Mouse (Mus musculus): ENCODE data around the gene Nfkb2. TPM values are rescaled to one million over a fixed set of nuclear protein-coding genes. Genes with fewer than 3 reads are reported as not detected.

Nfkb2 gene
- polyA plus RNA-seq, 1 experiment: 46.7 TPM

GRCm38 (mm10) chr19:46322144-46322995, 18.2 kb downstream of the Nfkb2 start:
- H3K9me3 ChIP-seq: no peaks in the 10 kb centered on the region
- H3K4me3 ChIP-seq (replicated peaks): no peak overlapping the region
- no peaks in the 10 kb centered on the region for H3K36me3 ChIP-seq (replicated peaks; ENCODE audit: low read length)
- H3K4me1 ChIP-seq: peaks cover 49% of the 10 kb centered on the region
- H3K27me3 ChIP-seq (replicated peaks): peaks cover 98% of the 10 kb centered on the region
- TF ChIP-seq FLI1 (IDR thresholded peaks at IDR 0.05; ENCODE audit: low read length) (no peak), GATA1 (IDR thresholded peaks at IDR 0.05; ENCODE audit: borderline replicate concordance, low read length) (no peak)

DNA sequence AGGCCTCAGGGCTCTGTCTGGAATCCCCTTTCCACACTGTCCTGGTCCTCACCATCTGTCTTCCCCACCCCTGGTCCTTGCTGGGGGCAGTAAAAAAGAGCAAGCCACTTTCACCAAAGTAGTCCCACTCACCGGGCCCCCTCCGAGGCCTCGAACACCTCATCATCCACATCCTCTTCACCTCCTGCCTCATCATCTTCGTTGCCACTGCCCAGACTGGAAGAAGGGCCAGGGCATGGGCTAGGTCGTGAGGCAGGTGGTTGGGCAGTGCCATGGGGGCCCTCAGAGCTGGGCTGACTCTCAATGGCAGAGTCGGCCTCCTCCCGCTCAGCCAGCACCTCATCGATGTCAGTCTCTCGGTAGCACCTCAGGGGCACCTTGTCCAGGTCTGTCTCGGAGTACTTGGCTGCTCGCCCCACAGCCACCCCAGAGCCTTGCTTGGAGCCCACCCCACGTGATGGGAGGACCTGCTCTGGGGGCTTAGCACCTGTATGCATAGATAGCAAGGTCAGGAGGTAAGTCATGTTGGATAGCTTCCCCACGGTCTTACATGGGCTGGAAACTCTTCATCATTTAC, 19.0 kb downstream of the Nfkb2 start:
- Histone ChIP-seq H3K4me1 (peaks cover 48% of the 10 kb centered on the region), H3K9me3 (no peaks in the 10 kb centered on the region), H3K27me3 (replicated peaks) (peaks cover 90% of the 10 kb centered on the region), H3K36me3 (replicated peaks; ENCODE audit: low read length) (no peaks in the 10 kb centered on the region), H3K4me3 (replicated peaks) (no peak overlapping the region)
- TF ChIP-seq FLI1 (IDR thresholded peaks at IDR 0.05; ENCODE audit: low read length): no peak
- TF ChIP-seq GATA1 (IDR thresholded peaks at IDR 0.05; ENCODE audit: borderline replicate concordance, low read length): no peak

- H3K4me3 ChIP-seq (replicated peaks): no peak overlapping the region
- H3K4me1 ChIP-seq: peaks cover 45% of the 10 kb centered on the region
- H3K9me3 ChIP-seq: no peaks in the 10 kb centered on the region
- TF ChIP-seq GATA1 (IDR thresholded peaks at IDR 0.05; ENCODE audit: borderline replicate concordance, low read length): no peak
- TF ChIP-seq FLI1 (IDR thresholded peaks at IDR 0.05; ENCODE audit: low read length): no peak
- H3K27me3 ChIP-seq (replicated peaks): peaks cover 84% of the 10 kb centered on the region
- no peaks in the 10 kb centered on the region for H3K36me3 ChIP-seq (replicated peaks; ENCODE audit: low read length)
Measured at GRCm38 (mm10) chr19:46323716-46324115, 19.6 kb downstream of the Nfkb2 start.

- Histone ChIP-seq H3K4me1 (peaks cover 45% of the 10 kb centered on the region), H3K27me3 (replicated peaks) (peaks cover 79% of the 10 kb centered on the region), H3K4me3 (replicated peaks) (no peak overlapping the region), H3K36me3 (replicated peaks; ENCODE audit: low read length) (no peaks in the 10 kb centered on the region), H3K9me3 (no peaks in the 10 kb centered on the region)
- TF ChIP-seq FLI1 (IDR thresholded peaks at IDR 0.05; ENCODE audit: low read length) (no peak), GATA1 (IDR thresholded peaks at IDR 0.05; ENCODE audit: borderline replicate concordance, low read length) (no peak)
Measured at GRCm38 (mm10) chr19:46324366-46324765, 20.2 kb downstream of the Nfkb2 start.

DNA sequence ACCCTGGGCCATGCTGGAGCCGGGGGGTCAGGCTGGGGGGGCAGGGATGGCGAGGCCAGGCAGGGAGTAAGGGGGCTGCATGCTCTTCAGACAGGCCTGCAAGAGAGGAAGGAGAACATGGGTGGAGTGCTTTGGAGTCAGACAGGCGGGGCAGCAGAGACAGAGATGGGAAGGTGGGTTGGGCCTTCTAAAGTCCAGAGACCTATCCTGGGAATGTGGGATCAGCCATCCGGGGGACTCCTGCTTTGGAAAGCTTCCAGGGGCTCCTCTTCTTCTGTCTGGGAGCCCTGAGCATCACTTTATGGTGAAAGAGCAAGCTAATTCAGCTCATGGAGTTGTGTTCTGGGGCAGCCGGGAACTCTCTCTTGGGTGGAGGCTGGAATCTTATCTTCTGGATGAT, 20.8 kb downstream of the Nfkb2 start:
- Histone ChIP-seq H3K36me3 (replicated peaks; ENCODE audit: low read length) (no peaks in the 10 kb centered on the region), H3K9me3 (no peaks in the 10 kb centered on the region), H3K4me3 (replicated peaks) (no peak overlapping the region), H3K27me3 (replicated peaks) (peaks cover 74% of the 10 kb centered on the region), H3K4me1 (peaks cover 45% of the 10 kb centered on the region)
- no peak for TF ChIP-seq GATA1 (IDR thresholded peaks at IDR 0.05; ENCODE audit: borderline replicate concordance, low read length)
- TF ChIP-seq FLI1 (IDR thresholded peaks at IDR 0.05; ENCODE audit: low read length): no peak

DNA sequence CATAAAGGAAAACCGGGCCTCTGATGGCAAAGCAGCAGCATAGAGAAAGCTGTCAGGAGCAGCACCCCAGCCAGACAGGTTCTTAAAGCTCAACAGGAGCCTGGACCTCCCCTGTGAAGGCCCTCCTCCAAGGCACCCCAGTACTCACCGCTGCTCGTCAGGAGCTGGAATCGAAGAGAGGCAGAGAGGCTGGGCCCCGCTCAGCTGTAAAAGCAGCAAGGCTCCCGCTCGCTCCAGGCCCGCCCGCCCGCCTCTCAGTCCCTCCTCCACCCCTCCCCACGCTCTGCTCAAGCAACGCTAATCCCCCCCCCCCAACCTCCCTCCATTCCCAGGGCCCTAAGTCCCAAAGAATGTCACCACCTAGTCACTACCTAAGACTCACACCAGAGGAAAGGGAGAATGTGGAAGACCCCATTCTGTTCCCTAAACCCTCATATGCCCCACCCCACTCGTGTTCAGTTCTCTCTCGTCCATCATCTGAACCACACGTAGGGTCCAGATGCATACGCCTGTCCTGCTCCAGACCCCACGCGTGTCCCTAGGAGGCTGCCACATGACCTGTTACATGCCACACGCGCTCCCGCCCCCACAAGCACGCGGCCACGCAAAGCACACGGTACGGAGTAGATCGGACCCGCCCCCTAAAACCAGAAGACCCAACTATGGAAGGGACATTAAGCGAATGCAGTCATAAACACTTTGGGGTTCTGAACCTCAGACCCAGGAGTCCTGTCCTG, 22.1 kb downstream of the Nfkb2 start:
- no peak for TF ChIP-seq FLI1 (IDR thresholded peaks at IDR 0.05; ENCODE audit: low read length)
- no peak for TF ChIP-seq GATA1 (IDR thresholded peaks at IDR 0.05; ENCODE audit: borderline replicate concordance, low read length)
- Histone ChIP-seq H3K4me3 (replicated peaks) (no peak overlapping the region), H3K36me3 (replicated peaks; ENCODE audit: low read length) (peaks cover 11% of the 10 kb centered on the region), H3K9me3 (no peaks in the 10 kb centered on the region), H3K27me3 (replicated peaks) (peaks cover 61% of the 10 kb centered on the region), H3K4me1 (peaks cover 47% of the 10 kb centered on the region)

GRCm38 (mm10) chr19:46326756-46327305, 22.7 kb downstream of the Nfkb2 start, which contains the start of gene Psd:
TSS of gene Psd (minus strand) at chr19:46327156.
- no peak for TF ChIP-seq FLI1 (IDR thresholded peaks at IDR 0.05; ENCODE audit: low read length)
- no peak for TF ChIP-seq GATA1 (IDR thresholded peaks at IDR 0.05; ENCODE audit: borderline replicate concordance, low read length)
- peaks cover 18% of the 10 kb centered on the region for H3K36me3 ChIP-seq (replicated peaks; ENCODE audit: low read length)
- H3K4me3 ChIP-seq (replicated peaks): peak within 1 kb of the TSS; percentile 97
- peaks cover 45% of the 10 kb centered on the region for H3K4me1 ChIP-seq
- H3K9me3 ChIP-seq: no peaks in the 10 kb centered on the region
- peaks cover 55% of the 10 kb centered on the region for H3K27me3 ChIP-seq (replicated peaks)

DNA sequence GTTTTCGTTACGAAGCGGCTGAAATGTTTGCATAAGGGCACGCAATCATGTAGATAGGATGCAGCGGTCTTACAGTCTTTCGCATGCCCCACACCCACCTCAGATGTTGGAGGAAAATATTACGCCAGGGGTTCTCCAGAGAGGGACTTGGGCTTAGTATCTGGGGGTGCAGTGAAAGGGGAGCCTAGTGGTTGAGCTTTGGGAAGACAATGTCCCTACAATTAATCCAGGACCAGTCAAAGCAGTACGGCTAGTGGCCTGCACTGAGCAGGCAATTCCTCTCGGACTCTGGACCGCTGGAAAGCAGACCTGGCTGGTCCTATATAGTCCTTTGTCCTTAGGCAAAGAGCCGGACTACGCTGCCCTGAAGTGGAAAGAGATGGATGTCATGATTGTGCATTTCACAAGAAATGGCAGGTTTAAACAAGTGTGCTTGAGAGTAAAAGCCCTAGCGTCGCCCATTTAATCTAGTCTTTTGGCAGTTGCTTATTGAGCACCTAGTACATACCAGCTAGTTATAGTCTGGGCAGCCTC, 23.5 kb downstream of the Nfkb2 start:
- H3K27me3 ChIP-seq (replicated peaks): peaks cover 47% of the 10 kb centered on the region
- peaks cover 26% of the 10 kb centered on the region for H3K36me3 ChIP-seq (replicated peaks; ENCODE audit: low read length)
- peaks cover 48% of the 10 kb centered on the region for H3K4me1 ChIP-seq
- H3K9me3 ChIP-seq: no peaks in the 10 kb centered on the region
- H3K4me3 ChIP-seq (replicated peaks): peak overlapping the region; percentile 97
- no peak for TF ChIP-seq GATA1 (IDR thresholded peaks at IDR 0.05; ENCODE audit: borderline replicate concordance, low read length)
- TF ChIP-seq FLI1 (IDR thresholded peaks at IDR 0.05; ENCODE audit: low read length): no peak

All from megakaryocyte, embryonic 14.5 days (primary cell).